Mouse (Mus musculus): ENCODE data around the gene Pex3. TPM values are rescaled to one million over a fixed set of nuclear protein-coding genes. Genes with fewer than 3 reads are reported as not detected.

The Pex3 gene
- total and polyA plus RNA-seq, 2 experiments from 2014 or later, result 33.8 to 41.7 TPM

DNA sequence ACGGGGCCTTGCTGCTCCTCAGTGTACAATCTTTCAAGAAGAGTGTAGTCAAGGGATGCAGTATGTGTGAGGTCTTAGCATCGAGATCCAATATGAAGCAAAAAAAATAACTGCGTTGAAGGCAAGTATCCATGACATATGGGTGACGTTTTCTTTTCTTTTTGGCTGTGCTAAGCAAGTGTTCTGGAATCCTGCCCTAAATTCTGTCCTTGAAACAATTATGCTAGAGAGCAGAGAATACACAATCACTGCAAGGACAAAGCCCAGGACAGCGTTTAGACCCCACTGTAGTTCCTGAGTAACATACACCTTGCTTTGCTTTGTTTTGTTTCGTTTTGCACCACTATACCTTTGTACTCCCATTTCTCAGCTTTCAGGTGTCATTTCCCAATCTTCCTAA lies 73.6 kb downstream of the Pex3 start:
- no peak for TF ChIP-seq CTCF (IDR thresholded peaks at IDR 0.05; ENCODE audit: low read depth)
- ATAC-seq, result no peak
- Histone ChIP-seq H3K4me3 (ENCODE audit: low read depth, low read length) (no peak overlapping the region), H3K36me3 (ENCODE audit: insufficient read depth) (no peaks in the 10 kb centered on the region), H3K4me2 (ENCODE audit: low read depth) (no peak overlapping the region), H3K9ac (no peak overlapping the region), H3K27ac (ENCODE audit: low read depth, low read length) (no peak overlapping the region), H3K27me3 (ENCODE audit: insufficient read depth, low read length) (peaks cover 4% of the 10 kb centered on the region; the same call in 1 of the 2 replicates), H3K4me1 (ENCODE audit: insufficient read depth) (no peaks in the 10 kb centered on the region), H3K9me3 (ENCODE audit: low read length) (no peaks in the 10 kb centered on the region)
- WGBS, result 77% methylated on average over 6 of the region's 6 CpGs
- DNase-seq, result no peak

DNA sequence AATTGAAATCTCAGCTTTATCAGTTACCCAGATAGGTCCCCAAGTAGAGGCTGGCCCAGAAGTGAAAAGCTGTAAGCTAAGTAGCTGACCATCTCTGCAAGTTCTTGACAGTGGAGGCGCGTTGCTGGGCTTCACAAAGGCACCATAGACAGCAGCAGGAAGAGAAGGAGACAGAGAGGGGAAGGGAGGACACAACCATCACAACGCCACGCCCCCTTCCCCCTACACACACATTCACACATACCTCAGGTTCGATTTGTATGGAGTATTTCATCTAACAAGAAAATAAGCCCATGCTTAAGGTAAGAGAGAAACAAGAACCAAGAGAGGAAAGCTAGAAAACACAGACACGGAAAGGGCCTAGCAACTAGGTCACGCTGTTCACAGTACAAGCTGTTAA lies 77.8 kb downstream of the Pex3 start:
- peaks cover 5% of the 10 kb centered on the region for H3K27me3 ChIP-seq (ENCODE audit: insufficient read depth, low read length)
- no peak for ATAC-seq
- no peak overlapping the region for H3K4me3 ChIP-seq (ENCODE audit: low read depth, low read length)
- H3K4me2 ChIP-seq (ENCODE audit: low read depth), result no peak overlapping the region
- no peak for TF ChIP-seq CTCF (IDR thresholded peaks at IDR 0.05; ENCODE audit: low read depth)
- H3K9ac ChIP-seq, result no peak overlapping the region
- no peaks in the 10 kb centered on the region for H3K36me3 ChIP-seq (ENCODE audit: insufficient read depth)
- 0 out of 2 replicates have a peak, but pooled peaks cover 5% of the 10 kb centered on the region for H3K4me1 ChIP-seq (ENCODE audit: insufficient read depth)
- 45% methylated on average over 7 of the region's 7 CpGs for WGBS
- no peaks in the 10 kb centered on the region for H3K9me3 ChIP-seq (ENCODE audit: low read length)
- no peak for DNase-seq
- H3K27ac ChIP-seq (ENCODE audit: low read depth, low read length), result no peak overlapping the region

DNA sequence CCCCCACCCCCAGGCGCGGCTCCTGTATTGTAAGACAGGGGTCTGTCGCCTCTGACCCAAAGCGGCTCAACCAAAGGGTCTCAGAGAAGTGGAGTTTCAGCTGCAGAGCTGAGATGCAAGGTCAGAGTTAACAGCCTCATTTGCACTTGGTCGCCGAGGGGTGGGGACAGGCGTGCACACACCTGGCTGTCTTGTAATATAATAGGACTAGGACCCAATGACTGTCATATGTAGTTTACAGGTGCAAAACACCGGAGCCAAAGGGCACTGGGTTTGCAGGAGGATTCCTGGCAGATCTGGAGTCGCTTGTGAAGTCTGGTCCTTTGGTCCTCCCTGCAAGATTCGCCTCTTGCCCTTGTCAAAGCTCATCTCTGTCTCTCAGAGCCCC lies 78.4 kb downstream of the Pex3 start:
- Histone ChIP-seq H3K4me3 (ENCODE audit: low read depth, low read length) (peak overlapping the region; percentile 62), H3K27ac (ENCODE audit: low read depth, low read length) (no peak overlapping the region), H3K4me2 (ENCODE audit: low read depth) (peak overlapping the region; percentile 99), H3K9ac (peak overlapping the region; percentile 66), H3K9me3 (ENCODE audit: low read length) (no peaks in the 10 kb centered on the region), H3K27me3 (ENCODE audit: insufficient read depth, low read length) (peaks cover 5% of the 10 kb centered on the region), H3K36me3 (ENCODE audit: insufficient read depth) (no peaks in the 10 kb centered on the region), H3K4me1 (ENCODE audit: insufficient read depth) (0 out of 2 replicates have a peak, but pooled peaks cover 5% of the 10 kb centered on the region)
- 10% methylated on average over 10 of the region's 10 CpGs for WGBS
- no peak for ATAC-seq
- DNase-seq, result no peak
- no peak for TF ChIP-seq CTCF (IDR thresholded peaks at IDR 0.05; ENCODE audit: low read depth)

Other genes starting within 250 kb of the Pex3 start
- 6.9 and 10.5 TPM in 2 replicates for gene Phactr2, start 78.7 kb downstream of the Pex3 start, total RNA-seq (2014; rRNA removed)
- 4.4 and 8.1 TPM in 2 replicates for gene Phactr2, start 78.7 kb downstream of the Pex3 start, polyA plus RNA-seq (2015; fragmentation: Nextera tagmentation; extraction: Ambion mirVana)
- 11.3 and 12.5 TPM in 2 replicates for gene Fuca2, start 53.6 kb downstream of the Pex3 start, total RNA-seq (2014; rRNA removed)
- 42.5 and 45.7 TPM in 2 replicates for gene Fuca2, start 53.6 kb downstream of the Pex3 start, polyA plus RNA-seq (2015; fragmentation: Nextera tagmentation; extraction: Ambion mirVana)
- 4.1 and 6.0 TPM in 2 replicates for gene Adat2, start 248 bp downstream of the Pex3 start, total RNA-seq (2014; rRNA removed)
- 2.0 and 2.2 TPM in 2 replicates for gene Adat2, start 248 bp downstream of the Pex3 start, polyA plus RNA-seq (2015; fragmentation: Nextera tagmentation; extraction: Ambion mirVana)